Mouse (Mus musculus) B cell, adult 2 months (primary cell): ENCODE measurements around the gene Mfsd14a.
A peak's percentile ranks its signal among the peaks of the same experiment; 100 is the strongest.

ENCODE experiments used
- DNase-seq, 2 experiments: peaks; one replicate each; pipeline ENCODE4 v3.0.0; 2022

The Mfsd14a gene

GRCm38 (mm10) chr3:116652033-116652446 is 10.4 kb downstream of the Mfsd14a start:
- DNase-seq = no peak

GRCm38 (mm10) chr3:116650698-116651097 is 11.8 kb downstream of the Mfsd14a start:
- DNase-seq = no peak

DNA sequence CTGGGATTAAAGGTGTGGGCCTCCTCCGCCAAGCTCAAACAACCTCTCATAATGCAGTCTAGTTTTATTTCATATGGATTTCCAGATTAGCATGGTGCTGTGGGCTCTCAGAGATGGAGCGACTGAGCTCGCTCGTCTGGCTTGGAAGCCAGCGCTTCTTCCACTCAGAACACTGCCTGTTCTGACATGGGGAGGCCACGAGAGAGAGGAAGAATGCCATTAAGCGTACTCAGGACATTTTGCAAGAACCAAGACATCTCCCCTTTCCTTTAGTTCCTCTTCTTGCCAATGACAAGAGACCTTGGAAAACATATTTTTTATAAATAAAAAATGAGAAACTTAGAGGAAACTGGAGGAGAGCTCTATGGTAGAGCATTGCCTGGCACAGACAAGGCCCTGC is 13.7 kb downstream of the Mfsd14a start:
- DNase-seq = no peak

GRCm38 (mm10) chr3:116646387-116646786 is 16.1 kb downstream of the Mfsd14a start:
- no peak for DNase-seq

- no peak for DNase-seq
Measured at GRCm38 (mm10) chr3:116642373-116642772, 20.1 kb downstream of the Mfsd14a start.

DNA sequence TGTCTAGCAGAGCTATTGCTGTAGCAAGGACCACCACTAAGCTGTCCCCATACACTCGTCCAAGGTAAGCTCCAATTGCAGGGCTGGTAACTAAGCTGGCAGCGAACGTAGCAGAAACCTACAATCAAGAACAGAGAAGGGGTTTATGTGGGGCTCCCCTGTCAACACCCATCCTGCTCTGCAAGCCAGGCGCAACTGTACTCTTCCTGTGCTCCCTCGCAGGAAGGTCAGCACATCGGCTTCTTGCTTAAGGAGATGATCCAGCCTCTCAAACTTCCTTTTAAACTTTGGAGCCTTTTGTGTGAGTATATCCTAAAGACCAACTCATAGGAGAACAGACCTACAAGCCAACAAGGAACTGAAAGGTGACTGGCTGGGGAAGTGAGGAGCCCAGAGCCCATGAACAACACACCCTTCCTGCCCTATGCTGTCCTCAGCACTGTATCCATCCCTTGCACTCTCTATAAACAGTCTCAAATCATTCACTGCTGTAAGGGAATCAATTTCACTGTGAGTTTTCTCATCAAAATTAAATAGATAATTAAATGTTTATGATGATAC is 20.6 kb downstream of the Mfsd14a start:
- DNase-seq = no peak

DNA sequence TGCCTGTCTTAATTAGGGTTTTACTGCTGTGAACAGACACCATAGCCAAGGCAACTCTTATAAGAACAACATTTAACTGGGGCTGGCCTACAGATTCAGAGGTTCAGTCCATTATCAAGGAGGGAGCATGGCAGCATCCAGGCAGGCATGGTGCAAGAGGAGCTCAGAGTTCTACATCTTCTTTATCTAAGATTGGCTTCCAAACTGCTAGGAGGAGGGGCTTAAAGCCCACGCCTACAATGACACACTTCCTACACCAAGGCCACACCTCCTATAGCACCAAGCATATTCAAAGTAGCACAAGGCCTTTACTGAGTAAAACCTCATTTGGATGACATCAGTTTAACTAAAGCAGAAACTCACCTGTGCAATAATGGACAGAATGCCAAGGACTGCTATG is 22.5 kb downstream of the Mfsd14a start:
- DNase-seq = peak in 1 of 2 experiments; percentile 21

- no peak for DNase-seq
Measured at GRCm38 (mm10) chr3:116638572-116638971, 23.9 kb downstream of the Mfsd14a start.

GRCm38 (mm10) chr3:116637693-116638476 is 24.6 kb downstream of the Mfsd14a start:
- DNase-seq = no peak

GRCm38 (mm10) chr3:116635799-116636198 is 26.7 kb downstream of the Mfsd14a start:
- DNase-seq = no peak

DNA sequence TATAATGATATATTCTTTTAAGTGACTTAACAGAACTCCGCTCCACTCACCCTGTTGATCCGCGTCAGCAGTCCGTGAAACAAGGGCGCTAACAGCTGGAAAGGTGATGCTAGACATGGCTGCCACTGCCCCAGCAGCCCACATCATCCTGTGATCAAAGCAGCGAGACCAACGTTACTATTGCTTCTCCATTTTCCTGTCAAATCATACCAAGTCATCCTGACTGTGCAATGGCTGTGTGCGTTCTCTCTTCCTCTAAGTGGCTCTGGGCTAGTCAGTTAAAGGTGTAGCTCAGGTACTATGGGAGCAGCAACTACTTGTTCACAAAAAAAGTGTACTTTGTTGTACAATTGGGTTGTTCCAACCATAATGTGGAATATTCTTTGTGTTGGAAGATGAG is 27.6 kb downstream of the Mfsd14a start:
- DNase-seq = no peak

- DNase-seq = no peak
Measured at GRCm38 (mm10) chr3:116634091-116634490, 28.4 kb downstream of the Mfsd14a start.

DNA sequence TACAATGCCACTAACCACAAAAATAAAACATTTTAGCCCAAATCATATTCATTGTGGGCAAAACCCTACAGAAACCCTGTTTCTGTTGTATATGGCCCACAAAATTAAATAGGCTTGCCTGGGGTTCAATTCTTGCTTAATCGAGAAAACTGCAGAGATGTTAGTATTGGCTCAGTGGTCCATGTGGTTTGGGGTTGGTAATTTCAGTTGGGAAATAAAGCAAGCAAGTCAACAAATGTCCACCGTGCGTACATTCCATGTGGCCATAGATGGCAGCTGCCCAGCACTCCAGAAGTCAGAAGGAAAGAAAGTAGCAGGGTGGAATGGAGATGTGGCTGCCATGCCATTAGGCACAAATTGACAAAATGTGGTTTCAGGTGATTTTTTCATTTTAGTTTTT is 29.5 kb downstream of the Mfsd14a start:
- no peak for DNase-seq

- no peak for DNase-seq
Measured at GRCm38 (mm10) chr3:116631459-116631858, 31.0 kb downstream of the Mfsd14a start.

- no peak for DNase-seq
Measured at GRCm38 (mm10) chr3:116622641-116623040, 39.8 kb downstream of the Mfsd14a start.

DNA sequence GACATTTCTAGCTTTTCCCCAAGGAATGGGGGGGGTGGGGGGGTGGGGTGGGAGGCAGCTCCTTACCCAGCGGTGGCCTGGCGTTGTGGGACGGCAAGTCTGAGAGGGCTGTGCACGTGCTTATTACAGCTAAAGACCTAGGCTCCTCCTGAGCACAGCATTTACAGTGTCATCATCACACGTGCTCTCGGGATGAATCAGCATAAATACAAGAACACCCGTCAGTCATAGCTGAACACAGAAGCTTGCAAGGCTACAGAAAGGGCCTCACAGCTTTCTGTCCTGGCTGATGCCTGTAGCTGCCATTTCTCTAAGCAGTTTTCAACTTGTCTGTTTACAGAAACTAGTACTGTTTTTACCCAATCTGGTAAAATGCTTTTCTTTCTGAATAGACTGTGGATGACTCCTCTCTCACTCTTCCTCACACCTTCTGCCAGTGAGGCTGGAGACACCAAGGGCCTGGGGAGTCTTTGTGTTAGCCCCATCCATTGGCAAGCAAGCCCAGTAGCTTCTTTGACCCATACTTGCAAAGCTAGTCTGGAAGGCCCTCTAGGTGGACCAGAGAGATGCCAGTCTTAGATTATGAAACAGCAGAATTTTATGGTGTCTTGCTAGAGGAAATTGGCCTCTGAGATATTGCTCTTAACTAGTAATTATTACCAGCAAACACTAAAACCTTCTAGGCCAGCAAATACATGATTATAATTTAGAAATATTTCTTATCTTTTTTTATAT is 41.7 kb downstream of the Mfsd14a start:
- no peak for DNase-seq

DNA sequence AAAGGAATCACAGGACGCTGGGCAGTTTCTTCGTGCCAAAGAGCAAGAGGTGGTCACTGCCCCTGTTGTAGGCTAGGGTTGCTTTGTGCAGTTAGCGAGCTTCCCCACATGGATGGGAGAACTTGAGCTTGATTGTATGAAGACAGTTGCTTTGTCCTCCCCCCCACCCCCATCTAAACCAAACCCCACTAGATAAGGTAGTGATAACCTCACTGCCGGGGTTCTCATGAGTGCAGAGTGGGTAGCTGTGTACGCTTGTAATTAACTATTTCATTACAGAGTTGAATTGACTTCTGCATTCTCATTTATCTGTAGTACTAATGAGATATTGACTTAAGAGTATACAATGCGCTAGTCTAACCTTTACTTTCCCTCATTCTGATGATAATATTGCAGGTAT is 43.6 kb downstream of the Mfsd14a start:
- DNase-seq = no peak

DNA sequence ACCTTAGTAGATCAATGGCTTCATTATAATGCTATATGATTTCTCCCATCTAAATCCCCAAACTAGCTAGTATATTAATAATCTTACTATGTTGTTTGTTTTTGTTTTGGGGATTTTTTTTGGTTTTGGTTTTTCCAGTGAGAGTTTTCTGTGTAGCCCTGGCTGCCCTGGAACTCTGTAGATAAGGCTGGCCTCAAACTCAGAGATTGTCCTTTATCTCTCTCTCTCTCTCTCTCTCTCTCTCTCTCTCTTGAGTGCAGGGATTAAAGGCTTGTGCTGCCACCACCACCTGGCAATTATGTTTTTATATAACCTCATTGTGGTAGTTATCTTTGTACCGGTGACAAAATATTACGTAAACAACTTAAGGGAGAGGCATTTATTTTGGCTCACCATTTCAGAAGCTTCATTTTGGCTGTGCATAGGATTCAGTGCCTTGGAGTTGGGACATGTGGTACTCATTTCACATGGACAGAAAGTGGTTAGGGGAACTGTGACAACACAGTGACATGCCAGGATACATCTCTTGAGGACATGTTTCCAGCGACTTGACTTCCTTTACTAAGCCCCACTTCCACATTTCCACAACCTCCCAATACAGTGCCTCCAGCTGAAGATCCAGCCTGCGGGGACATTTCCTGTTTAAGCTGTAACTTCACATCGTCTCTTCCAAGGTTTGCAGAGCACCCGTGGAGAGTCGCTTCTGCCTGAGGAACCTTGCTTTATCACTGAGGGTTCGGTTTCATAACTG is 47.0 kb downstream of the Mfsd14a start:
- DNase-seq = no peak

GRCm38 (mm10) chr3:116614295-116614892 is 48.1 kb downstream of the Mfsd14a start, which contains the start of gene Trmt13:
TSS of gene Trmt13 (minus strand) at chr3:116614587.
- DNase-seq = no peak

GRCm38 (mm10) chr3:116604570-116604969 is 57.9 kb downstream of the Mfsd14a start:
- DNase-seq = no peak

- no peak for DNase-seq
Measured at GRCm38 (mm10) chr3:116601781-116602180, 60.7 kb downstream of the Mfsd14a start.

DNA sequence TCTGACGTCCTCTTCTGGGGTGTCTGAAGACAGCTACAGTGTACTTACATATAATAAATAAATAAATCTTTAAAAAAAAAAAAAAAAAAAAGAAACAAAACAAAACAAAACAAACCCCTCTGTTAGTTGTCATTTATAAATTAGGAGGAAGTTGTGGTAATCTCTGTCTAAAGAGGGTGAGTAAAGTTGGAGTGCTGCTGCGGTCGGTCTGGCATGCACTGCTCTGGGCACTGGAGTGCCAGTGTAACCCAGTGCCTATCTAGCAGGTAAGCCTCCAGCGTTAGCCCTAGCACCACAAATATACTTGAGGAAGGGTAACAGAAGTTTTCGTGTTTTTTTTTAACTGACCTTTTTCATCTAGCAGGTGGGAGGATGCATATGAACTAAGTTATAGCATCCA is 61.5 kb downstream of the Mfsd14a start:
- DNase-seq = no peak

- no peak for DNase-seq
Measured at GRCm38 (mm10) chr3:116599705-116600104, 62.8 kb downstream of the Mfsd14a start.
